Mouse (Mus musculus): Measurements from ENCODE around the gene Prss40. TPM values are rescaled to one million over a fixed set of nuclear protein-coding genes. Genes with fewer than 3 reads are reported as not detected.

Gene Prss40
- polyA plus RNA-seq, 1 experiment from 2014 or later: not detected

DNA sequence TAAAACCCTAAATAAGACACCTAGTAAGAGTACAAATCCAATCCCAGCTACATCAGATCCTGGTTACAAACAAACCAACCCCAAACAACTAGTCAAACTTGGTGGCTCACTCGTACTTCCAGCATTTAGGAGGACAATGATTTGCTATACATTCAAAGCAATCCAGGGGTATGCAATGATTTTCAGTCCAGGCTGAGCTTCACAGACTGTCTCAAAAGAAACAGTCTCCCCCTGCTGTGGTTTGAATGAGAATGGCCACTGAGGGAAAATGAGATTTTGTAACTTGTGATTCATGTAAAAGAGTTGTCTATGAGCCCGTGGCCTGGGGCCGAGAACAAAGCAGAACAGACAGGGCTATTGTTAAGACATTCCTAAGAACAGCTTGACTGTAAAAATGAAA is 52.8 kb downstream of the Prss40 start:
- 81% methylated on average over 3 of the region's 3 CpGs for WGBS

GRCm38 (mm10) chr1:34505970-34506551 is 54.7 kb downstream of the Prss40 start:
- no peak overlapping the region for H3K4me2 ChIP-seq
- peaks cover 9% of the 10 kb centered on the region for H3K4me1 ChIP-seq (replicated peaks)
- no peak overlapping the region for H3K9ac ChIP-seq
- H3K36me3 ChIP-seq: no peaks in the 10 kb centered on the region
- ATAC-seq (ENCODE audit: insufficient number of reproducible peaks, low FRiP score): no peak
- H3K27ac ChIP-seq (ENCODE audit: poor library complexity, severe bottlenecking): no peak overlapping the region
- H3K4me3 ChIP-seq: no peak overlapping the region
- 77% methylated on average over 4 of the region's 4 CpGs for WGBS
- 0 out of 2 replicates have a peak, but pooled peaks cover 5% of the 10 kb centered on the region for H3K27me3 ChIP-seq (replicated peaks)
- H3K9me3 ChIP-seq (replicated peaks): peaks cover 7% of the 10 kb centered on the region; the same call in 1 of the 2 replicates

More for the DNA sequence above, 52.8 kb downstream of the Prss40 start:
- Histone ChIP-seq H3K9ac (no peak overlapping the region), H3K9me3 (replicated peaks) (peaks cover 7% of the 10 kb centered on the region; the same call in 1 of the 2 replicates), H3K27ac (ENCODE audit: poor library complexity, severe bottlenecking) (no peak overlapping the region), H3K4me1 (replicated peaks) (peaks cover 11% of the 10 kb centered on the region), H3K36me3 (no peaks in the 10 kb centered on the region), H3K4me2 (no peak overlapping the region), H3K4me3 (no peak overlapping the region), H3K27me3 (replicated peaks) (no peaks in the 10 kb centered on the region)
- ATAC-seq (ENCODE audit: insufficient number of reproducible peaks, low FRiP score): no peak

DNA sequence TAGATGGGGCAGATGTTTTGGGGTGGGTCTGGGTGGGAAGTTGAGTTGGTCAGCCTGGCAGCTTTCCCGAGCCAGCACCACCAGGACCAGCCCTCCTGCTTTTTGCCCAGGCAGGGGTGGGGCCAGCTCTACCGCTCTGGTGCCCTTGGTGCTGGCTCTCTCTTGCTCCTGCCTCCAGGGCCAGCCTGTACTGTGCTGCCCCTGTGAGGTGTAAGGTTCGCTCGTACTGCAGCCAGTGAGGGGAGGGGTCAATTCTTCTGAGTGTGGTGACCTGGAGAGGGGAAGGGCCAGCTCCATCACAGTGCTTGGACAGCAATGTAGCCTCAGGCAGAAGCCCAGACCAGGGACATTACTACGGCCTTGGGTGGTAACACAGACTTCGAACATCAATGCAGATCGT is 55.4 kb downstream of the Prss40 start:
- peaks cover 3% of the 10 kb centered on the region for H3K4me1 ChIP-seq (replicated peaks)
- H3K27me3 ChIP-seq (replicated peaks): 0 out of 2 replicates have a peak, but pooled peaks cover 5% of the 10 kb centered on the region
- H3K9me3 ChIP-seq (replicated peaks): peaks cover 7% of the 10 kb centered on the region; the same call in 1 of the 2 replicates
- no peak overlapping the region for H3K27ac ChIP-seq (ENCODE audit: poor library complexity, severe bottlenecking)
- WGBS: 57% methylated on average over 7 of the region's 7 CpGs
- no peaks in the 10 kb centered on the region for H3K36me3 ChIP-seq
- H3K9ac ChIP-seq: no peak overlapping the region
- H3K4me3 ChIP-seq: no peak overlapping the region
- no peak for ATAC-seq (ENCODE audit: insufficient number of reproducible peaks, low FRiP score)
- H3K4me2 ChIP-seq: no peak overlapping the region

DNA sequence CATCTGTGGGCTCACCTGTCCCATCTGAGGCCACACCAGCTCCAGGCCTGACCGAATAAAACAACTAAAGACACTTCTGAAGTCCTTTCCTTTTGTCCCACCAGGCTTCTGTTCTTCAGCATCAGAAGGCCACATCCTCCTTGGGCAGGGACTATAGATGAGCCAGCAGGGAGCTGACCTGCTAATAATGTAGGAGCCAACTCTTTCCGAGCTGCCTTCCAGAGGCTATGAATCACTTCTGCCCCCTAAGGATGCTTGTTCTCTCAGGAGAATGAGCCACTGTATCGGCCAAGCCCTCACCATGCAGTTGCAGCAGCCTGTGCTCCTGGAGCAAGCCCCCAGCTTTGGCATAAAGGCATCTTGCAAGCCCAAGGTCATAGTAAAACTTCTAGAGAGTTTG is 57.8 kb downstream of the Prss40 start:
- H3K36me3 ChIP-seq: no peaks in the 10 kb centered on the region

More for the DNA sequence above, 57.8 kb downstream of the Prss40 start:
- 60% methylated on average over 3 of the region's 3 CpGs for WGBS
- peaks cover 5% of the 10 kb centered on the region; the same call in 1 of the 2 replicates for H3K9me3 ChIP-seq (replicated peaks)
- no peak overlapping the region for H3K4me2 ChIP-seq
- no peak overlapping the region for H3K27ac ChIP-seq (ENCODE audit: poor library complexity, severe bottlenecking)
- H3K4me3 ChIP-seq: no peak overlapping the region
- peaks cover 5% of the 10 kb centered on the region; the same call in 1 of the 2 replicates for H3K27me3 ChIP-seq (replicated peaks)
- no peaks in the 10 kb centered on the region for H3K4me1 ChIP-seq (replicated peaks)
- ATAC-seq (ENCODE audit: insufficient number of reproducible peaks, low FRiP score): no peak
- no peak overlapping the region for H3K9ac ChIP-seq

Other genes with a start within 250 kb of the Prss40 start
- 45.9 and 46.6 TPM in 2 replicates for gene Ccdc115, start 121.3 kb downstream of the Prss40 start, polyA plus RNA-seq (2016; fragmentation: Nextera tagmentation; extraction: Ambion mirVana)
- 65.9 and 74.8 TPM in 2 replicates for gene Imp4, start 121.1 kb downstream of the Prss40 start, polyA plus RNA-seq (2016; fragmentation: Nextera tagmentation; extraction: Ambion mirVana)
- 10.4 and 10.8 TPM in 2 replicates for gene Ptpn18, start 101.2 kb downstream of the Prss40 start, polyA plus RNA-seq (2016; fragmentation: Nextera tagmentation; extraction: Ambion mirVana)
- not detected in 2 replicates for gene Prss39, start 62.5 kb downstream of the Prss40 start, polyA plus RNA-seq (2016; fragmentation: Nextera tagmentation; extraction: Ambion mirVana)
- gene Cfc1, start 25.3 kb downstream of the Prss40 start, polyA plus RNA-seq (2016; fragmentation: Nextera tagmentation; extraction: Ambion mirVana): 0.32 and 0.42 TPM in 2 replicates
- gene Amer3, start 18.7 kb upstream of the Prss40 start, polyA plus RNA-seq (2016; fragmentation: Nextera tagmentation; extraction: Ambion mirVana): 0.04 TPM in 1 of 2 replicates, not detected in the other

Data from heart, embryonic 12.5 days (tissue).